Mouse (Mus musculus) embryonic fibroblast, embryonic 13.5 days (primary cell): Measurements from ENCODE around the gene Prelp. TPM values are rescaled to one million over a fixed set of nuclear protein-coding genes. Genes with fewer than 3 reads are reported as not detected.

Source experiments
- H3K27ac ChIP-seq: 2 replicates; pipeline ENCODE4 v1.5.1; 2012; ENCODE audit warnings: low read length, control low read depth, inconsistent platforms; ENCODE audit not compliant: insufficient read depth
- H3K4me1 ChIP-seq: 2 replicates; pipeline ENCODE4 v1.6.1; 2011; ENCODE audit warnings: low read length; ENCODE audit not compliant: control insufficient read depth, insufficient read depth
- H3K4me3 ChIP-seq: 2 replicates; pipeline ENCODE4 v1.5.1; 2011; ENCODE audit warnings: mild to moderate bottlenecking, control low read depth, low read length; ENCODE audit not compliant: insufficient read depth
- CTCF ChIP-seq: IDR thresholded peaks from 2 replicates; pipeline ENCODE4 v1.5.1; 2011; ENCODE audit warnings: mild to moderate bottlenecking, control low read depth, low read length, moderate library complexity, borderline replicate concordance; ENCODE audit not compliant: insufficient read depth
- POLR2A ChIP-seq: IDR thresholded peaks from 2 replicates; pipeline ENCODE4 v1.6.1; 2011; ENCODE audit warnings: low read depth, mild to moderate bottlenecking, control low read depth, low read length, moderate library complexity
- polyA plus RNA-seq: library from polyadenylated mRNA; stranded (reverse); fragments of >200 nt; gene quantifications from 2 replicates; pipeline ENCODE4 v1.2.4, GENCODE M21; 2011; ENCODE audit warnings: low read depth; ENCODE audit not compliant: missing spikeins, insufficient read length

The Prelp gene
- polyA plus RNA-seq, 1 experiment: 42.1 TPM

- TF ChIP-seq CTCF (no peak), POLR2A (no peak)
- H3K4me1 ChIP-seq: peaks cover 3% of the 10 kb centered on the region; the same call in 1 of the 2 replicates
- no peak overlapping the region for H3K27ac ChIP-seq
- no peak overlapping the region for H3K4me3 ChIP-seq
Measured at GRCm38 (mm10) chr1:133936169-133936568, 15.0 kb upstream of the Prelp start.

GRCm38 (mm10) chr1:133934354-133934963 lies 13.2 kb upstream of the Prelp start:
- no peaks in the 10 kb centered on the region for H3K4me1 ChIP-seq
- H3K4me3 ChIP-seq: no peak overlapping the region
- TF ChIP-seq POLR2A (no peak), CTCF (no peak)
- no peak overlapping the region for H3K27ac ChIP-seq

GRCm38 (mm10) chr1:133933301-133934195 lies 12.3 kb upstream of the Prelp start:
- Histone ChIP-seq H3K4me1 (no peaks in the 10 kb centered on the region), H3K27ac (no peak overlapping the region), H3K4me3 (no peak overlapping the region)
- no peak for TF ChIP-seq CTCF
- TF ChIP-seq POLR2A: no peak

- no peak overlapping the region for H3K27ac ChIP-seq
- H3K4me3 ChIP-seq: no peak overlapping the region
- H3K4me1 ChIP-seq: no peaks in the 10 kb centered on the region
- TF ChIP-seq CTCF (no peak), POLR2A (no peak)
Measured at GRCm38 (mm10) chr1:133929980-133930379, 8.8 kb upstream of the Prelp start.

- 0 out of 2 replicates have a peak, but pooled peaks cover 3% of the 10 kb centered on the region for H3K4me1 ChIP-seq
- TF ChIP-seq POLR2A: no peak
- TF ChIP-seq CTCF: no peak
- H3K27ac ChIP-seq: no peak overlapping the region
- H3K4me3 ChIP-seq: no peak overlapping the region
Measured at GRCm38 (mm10) chr1:133925223-133925622, 4.0 kb upstream of the Prelp start.

GRCm38 (mm10) chr1:133924141-133924875 lies 3.1 kb upstream of the Prelp start:
- Histone ChIP-seq H3K4me1 (0 out of 2 replicates have a peak, but pooled peaks cover 3% of the 10 kb centered on the region), H3K4me3 (no peak overlapping the region), H3K27ac (no peak overlapping the region)
- no peak for TF ChIP-seq POLR2A
- no peak for TF ChIP-seq CTCF

- Histone ChIP-seq H3K27ac (no peak overlapping the region), H3K4me1 (0 out of 2 replicates have a peak, but pooled peaks cover 3% of the 10 kb centered on the region), H3K4me3 (no peak overlapping the region)
- TF ChIP-seq POLR2A (no peak), CTCF (no peak)
Measured at GRCm38 (mm10) chr1:133923071-133923470, 1.9 kb upstream of the Prelp start.

GRCm38 (mm10) chr1:133920876-133921275 lies 338 bp downstream of the Prelp start:
- Histone ChIP-seq H3K27ac (peak overlapping the region; percentile 29; the same call in 1 of the 2 replicates), H3K4me1 (peaks cover 8% of the 10 kb centered on the region; the same call in 1 of the 2 replicates), H3K4me3 (no peak overlapping the region)
- TF ChIP-seq CTCF: no peak
- TF ChIP-seq POLR2A: no peak

GRCm38 (mm10) chr1:133920401-133920800 lies 813 bp downstream of the Prelp start:
- no peak overlapping the region for H3K27ac ChIP-seq
- peaks cover 8% of the 10 kb centered on the region; the same call in 1 of the 2 replicates for H3K4me1 ChIP-seq
- no peak overlapping the region for H3K4me3 ChIP-seq
- TF ChIP-seq POLR2A (no peak), CTCF (no peak)

GRCm38 (mm10) chr1:133918088-133918470 lies 3.1 kb downstream of the Prelp start:
- Histone ChIP-seq H3K4me1 (peaks cover 8% of the 10 kb centered on the region; the same call in 1 of the 2 replicates), H3K4me3 (no peak overlapping the region), H3K27ac (no peak overlapping the region)
- TF ChIP-seq CTCF (no peak), POLR2A (no peak)
